Mouse (Mus musculus): ENCODE data around the gene Edar. TPM values are rescaled to one million over a fixed set of nuclear protein-coding genes. Genes with fewer than 3 reads are reported as not detected.

The Edar gene
- polyA plus RNA-seq, 1 experiment from 2014 or later, result 0.19 TPM

DNA sequence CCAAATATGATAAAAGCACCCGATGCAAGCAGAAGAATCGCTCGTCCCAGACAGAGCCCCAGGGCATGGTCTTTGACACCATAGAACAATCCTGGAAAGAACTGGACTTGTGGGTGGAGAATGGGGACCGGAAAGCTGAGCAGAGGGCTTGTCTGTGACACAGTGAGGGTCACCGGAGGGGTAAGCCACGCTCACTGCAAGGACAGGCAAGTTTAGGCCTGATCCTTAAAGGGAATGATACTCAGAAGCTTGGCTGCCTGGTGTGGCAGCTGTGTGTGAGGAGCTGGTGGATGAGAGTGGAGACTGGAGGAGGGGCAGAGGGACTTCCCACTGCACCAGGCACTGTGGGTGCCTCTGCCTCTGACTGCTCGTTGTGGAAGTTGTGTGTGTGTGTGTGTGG lies 15.6 kb upstream of the Edar start:
- Histone ChIP-seq H3K27me3 (ENCODE audit: control insufficient read depth, insufficient read depth, low read length) (no peaks in the 10 kb centered on the region), H3K9me3 (ENCODE audit: control insufficient read depth, low read length) (no peaks in the 10 kb centered on the region), H3K4me1 (replicated peaks; ENCODE audit: control insufficient read depth, insufficient read depth, low read length) (no peaks in the 10 kb centered on the region), H3K4me3 (ENCODE audit: low read depth, low read length) (no peak overlapping the region), H3K9ac (ENCODE audit: low read depth, low read length) (no peak overlapping the region), H3K27ac (ENCODE audit: low read depth, low read length) (no peak overlapping the region), H3K36me3 (ENCODE audit: control insufficient read depth, insufficient read depth, low read length) (no peaks in the 10 kb centered on the region), H3K4me2 (replicated peaks; ENCODE audit: low read depth, low read length) (no peak overlapping the region)
- 74% methylated on average over 6 of the region's 7 CpGs for WGBS
- DNase-seq (ENCODE audit: low spot score) (no peak), ATAC-seq (ENCODE audit: low FRiP score) (no peak)

DNA sequence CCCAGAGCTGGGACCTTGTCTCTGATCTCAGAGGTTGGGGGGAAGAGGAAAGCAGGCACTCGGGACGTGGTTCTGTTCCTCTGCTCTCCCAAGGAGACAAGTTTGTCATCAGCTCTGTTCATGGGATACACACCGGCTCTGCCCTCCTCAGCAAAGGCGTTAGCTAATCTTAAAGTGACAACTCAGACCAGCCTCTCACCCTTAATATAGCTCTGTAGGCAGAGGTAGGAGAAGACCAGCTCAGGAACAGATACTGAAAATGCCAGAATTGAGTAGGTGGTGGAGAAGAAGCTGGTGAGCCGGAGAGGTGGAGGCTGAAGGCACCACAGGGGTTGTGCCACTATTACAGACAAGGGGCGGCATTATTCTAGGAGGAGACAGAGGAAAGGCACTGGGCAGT lies 3.8 kb upstream of the Edar start:
- Histone ChIP-seq H3K4me3 (ENCODE audit: low read depth, low read length) (no peak overlapping the region), H3K9ac (ENCODE audit: low read depth, low read length) (no peak overlapping the region), H3K36me3 (ENCODE audit: control insufficient read depth, insufficient read depth, low read length) (no peaks in the 10 kb centered on the region), H3K4me1 (replicated peaks; ENCODE audit: control insufficient read depth, insufficient read depth, low read length) (no peaks in the 10 kb centered on the region), H3K27ac (ENCODE audit: low read depth, low read length) (no peak overlapping the region), H3K4me2 (replicated peaks; ENCODE audit: low read depth, low read length) (no peak overlapping the region), H3K9me3 (ENCODE audit: control insufficient read depth, low read length) (no peaks in the 10 kb centered on the region), H3K27me3 (ENCODE audit: control insufficient read depth, insufficient read depth, low read length) (peaks cover 3% of the 10 kb centered on the region)
- WGBS, result 88% methylated on average over 6 of the region's 6 CpGs
- DNase-seq (ENCODE audit: low spot score) (no peak), ATAC-seq (ENCODE audit: low FRiP score) (no peak)

GRCm38 (mm10) chr10:58673278-58674061 lies 2.0 kb downstream of the Edar start:
- H3K4me2 ChIP-seq (replicated peaks; ENCODE audit: low read depth, low read length), result no peak overlapping the region
- no peaks in the 10 kb centered on the region for H3K9me3 ChIP-seq (ENCODE audit: control insufficient read depth, low read length)
- 38% methylated on average over 15 of the region's 15 CpGs for WGBS
- no peak overlapping the region for H3K4me3 ChIP-seq (ENCODE audit: low read depth, low read length)
- no peaks in the 10 kb centered on the region; the same call in 1 of the 2 replicates for H3K4me1 ChIP-seq (replicated peaks; ENCODE audit: control insufficient read depth, insufficient read depth, low read length)
- ATAC-seq (ENCODE audit: low FRiP score) (peak; percentile 57), DNase-seq (ENCODE audit: low spot score) (peak; percentile 84)
- H3K27me3 ChIP-seq (ENCODE audit: control insufficient read depth, insufficient read depth, low read length), result peaks cover 3% of the 10 kb centered on the region
- no peak overlapping the region for H3K9ac ChIP-seq (ENCODE audit: low read depth, low read length)
- no peaks in the 10 kb centered on the region for H3K36me3 ChIP-seq (ENCODE audit: control insufficient read depth, insufficient read depth, low read length)
- H3K27ac ChIP-seq (ENCODE audit: low read depth, low read length), result 0 out of 2 replicates have a peak overlapping the region, but pooled peaks have one; percentile 10

DNA sequence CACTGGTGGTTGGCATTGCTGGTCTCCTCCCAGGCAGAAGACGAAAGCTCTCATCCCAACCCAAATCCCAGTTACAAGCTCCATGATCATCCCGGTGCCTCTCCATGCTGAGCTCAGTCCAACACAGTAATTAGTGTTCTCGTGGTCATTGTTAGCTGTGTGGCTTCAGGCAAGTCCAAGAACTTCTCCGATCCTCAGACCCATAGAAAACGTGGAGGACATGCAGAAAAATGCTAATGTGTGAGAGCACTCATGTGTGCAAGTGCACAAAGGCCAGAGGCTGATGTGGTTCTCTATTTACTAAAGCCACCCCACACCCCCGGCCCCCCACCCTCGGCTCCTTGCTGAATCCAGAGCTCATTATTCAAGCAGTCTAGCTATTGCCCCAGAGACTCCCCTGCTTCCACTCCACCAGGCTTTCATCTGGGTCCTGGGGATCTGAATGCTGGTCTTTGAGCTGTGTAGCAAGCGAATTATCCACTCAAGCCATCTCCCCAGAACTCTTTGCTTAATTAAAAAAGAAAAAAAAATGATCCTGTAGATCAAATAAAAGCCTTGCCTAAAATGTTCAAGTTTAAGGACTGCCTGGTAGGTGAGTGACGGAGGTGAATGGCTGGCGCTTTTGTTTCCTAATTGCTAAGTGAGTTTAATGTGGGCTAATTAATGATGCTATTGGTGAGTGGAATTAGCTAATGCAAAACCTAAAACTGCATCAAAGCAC lies 2.7 kb downstream of the Edar start:
- H3K36me3 ChIP-seq (ENCODE audit: control insufficient read depth, insufficient read depth, low read length), result no peaks in the 10 kb centered on the region
- H3K9me3 ChIP-seq (ENCODE audit: control insufficient read depth, low read length), result no peaks in the 10 kb centered on the region
- DNase-seq (ENCODE audit: low spot score) (no peak), ATAC-seq (ENCODE audit: low FRiP score) (peak; percentile 68)
- H3K4me3 ChIP-seq (ENCODE audit: low read depth, low read length), result no peak overlapping the region
- H3K27me3 ChIP-seq (ENCODE audit: control insufficient read depth, insufficient read depth, low read length), result peaks cover 3% of the 10 kb centered on the region
- no peaks in the 10 kb centered on the region; the same call in 1 of the 2 replicates for H3K4me1 ChIP-seq (replicated peaks; ENCODE audit: control insufficient read depth, insufficient read depth, low read length)
- 40% methylated on average over 10 of the region's 10 CpGs for WGBS
- H3K4me2 ChIP-seq (replicated peaks; ENCODE audit: low read depth, low read length), result no peak overlapping the region
- no peak overlapping the region for H3K9ac ChIP-seq (ENCODE audit: low read depth, low read length)
- H3K27ac ChIP-seq (ENCODE audit: low read depth, low read length), result 0 out of 2 replicates have a peak overlapping the region, but pooled peaks have one; percentile 10

DNA sequence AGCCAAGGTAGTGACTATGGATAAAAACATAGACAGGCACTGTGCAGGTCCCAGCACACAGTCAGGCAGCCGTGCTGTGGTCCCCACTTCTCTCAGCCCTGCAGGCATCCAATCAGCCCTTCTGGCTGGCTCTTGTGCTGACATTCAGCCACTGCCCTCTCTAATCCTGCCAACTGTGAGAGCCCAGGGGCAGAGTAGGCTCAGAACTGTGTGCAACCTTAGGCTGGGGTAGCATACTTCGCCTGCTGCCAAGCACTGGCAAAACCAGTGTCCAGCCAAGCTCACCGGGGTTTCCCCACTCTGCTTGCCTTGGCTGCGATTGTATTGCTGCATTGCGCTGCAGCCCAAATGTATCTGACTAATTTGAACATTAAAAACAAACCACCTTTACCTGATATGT lies 11.6 kb downstream of the Edar start:
- Histone ChIP-seq H3K4me2 (replicated peaks; ENCODE audit: low read depth, low read length) (no peak overlapping the region), H3K27me3 (ENCODE audit: control insufficient read depth, insufficient read depth, low read length) (no peaks in the 10 kb centered on the region), H3K4me3 (ENCODE audit: low read depth, low read length) (no peak overlapping the region), H3K9me3 (ENCODE audit: control insufficient read depth, low read length) (no peaks in the 10 kb centered on the region), H3K27ac (ENCODE audit: low read depth, low read length) (no peak overlapping the region), H3K36me3 (ENCODE audit: control insufficient read depth, insufficient read depth, low read length) (no peaks in the 10 kb centered on the region), H3K9ac (ENCODE audit: low read depth, low read length) (no peak overlapping the region), H3K4me1 (replicated peaks; ENCODE audit: control insufficient read depth, insufficient read depth, low read length) (no peaks in the 10 kb centered on the region)
- no peak for ATAC-seq (ENCODE audit: low FRiP score)
- DNase-seq (ENCODE audit: low spot score), result no peak
- 88% methylated on average over 5 of the region's 5 CpGs for WGBS

DNA sequence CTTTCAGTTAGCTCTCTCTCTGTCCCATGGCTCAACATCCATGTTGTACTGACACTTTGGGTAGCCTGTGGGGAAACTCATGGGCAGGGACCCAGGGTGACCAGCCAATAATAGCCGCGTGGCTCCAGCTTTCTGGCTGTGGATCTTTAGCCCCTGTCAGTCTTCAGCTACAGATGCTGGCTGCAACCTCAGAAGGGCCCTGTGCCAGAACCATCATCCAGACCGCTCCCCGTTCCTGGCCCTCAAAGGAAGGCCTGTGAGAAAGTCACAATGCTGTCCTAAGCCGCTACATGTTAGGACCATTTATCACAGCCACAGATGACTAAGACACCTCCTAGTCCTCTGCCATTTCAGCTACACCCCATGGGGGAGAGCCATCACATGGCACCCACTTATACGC lies 12.0 kb downstream of the Edar start:
- Histone ChIP-seq H3K27ac (ENCODE audit: low read depth, low read length) (no peak overlapping the region), H3K9me3 (ENCODE audit: control insufficient read depth, low read length) (no peaks in the 10 kb centered on the region), H3K36me3 (ENCODE audit: control insufficient read depth, insufficient read depth, low read length) (no peaks in the 10 kb centered on the region), H3K4me2 (replicated peaks; ENCODE audit: low read depth, low read length) (no peak overlapping the region), H3K9ac (ENCODE audit: low read depth, low read length) (no peak overlapping the region), H3K27me3 (ENCODE audit: control insufficient read depth, insufficient read depth, low read length) (no peaks in the 10 kb centered on the region), H3K4me1 (replicated peaks; ENCODE audit: control insufficient read depth, insufficient read depth, low read length) (no peaks in the 10 kb centered on the region), H3K4me3 (ENCODE audit: low read depth, low read length) (no peak overlapping the region)
- WGBS, result 91% methylated on average over 6 of the region's 6 CpGs
- ATAC-seq (ENCODE audit: low FRiP score) (no peak), DNase-seq (ENCODE audit: low spot score) (no peak)

GRCm38 (mm10) chr10:58659268-58659986 lies 16.0 kb downstream of the Edar start:
- no peak for ATAC-seq (ENCODE audit: low FRiP score)
- Histone ChIP-seq H3K36me3 (ENCODE audit: control insufficient read depth, insufficient read depth, low read length) (no peaks in the 10 kb centered on the region), H3K4me1 (replicated peaks; ENCODE audit: control insufficient read depth, insufficient read depth, low read length) (no peaks in the 10 kb centered on the region), H3K27ac (ENCODE audit: low read depth, low read length) (no peak overlapping the region), H3K27me3 (ENCODE audit: control insufficient read depth, insufficient read depth, low read length) (no peaks in the 10 kb centered on the region), H3K9me3 (ENCODE audit: control insufficient read depth, low read length) (no peaks in the 10 kb centered on the region), H3K9ac (ENCODE audit: low read depth, low read length) (no peak overlapping the region), H3K4me3 (ENCODE audit: low read depth, low read length) (no peak overlapping the region), H3K4me2 (replicated peaks; ENCODE audit: low read depth, low read length) (no peak overlapping the region)
- WGBS, result 74% methylated on average over 11 of the region's 11 CpGs
- no peak for DNase-seq (ENCODE audit: low spot score)

GRCm38 (mm10) chr10:58657731-58658130 lies 17.7 kb downstream of the Edar start:
- Histone ChIP-seq H3K27me3 (ENCODE audit: control insufficient read depth, insufficient read depth, low read length) (no peaks in the 10 kb centered on the region), H3K9me3 (ENCODE audit: control insufficient read depth, low read length) (no peaks in the 10 kb centered on the region), H3K36me3 (ENCODE audit: control insufficient read depth, insufficient read depth, low read length) (no peaks in the 10 kb centered on the region), H3K27ac (ENCODE audit: low read depth, low read length) (no peak overlapping the region), H3K9ac (ENCODE audit: low read depth, low read length) (no peak overlapping the region), H3K4me3 (ENCODE audit: low read depth, low read length) (no peak overlapping the region), H3K4me1 (replicated peaks; ENCODE audit: control insufficient read depth, insufficient read depth, low read length) (no peaks in the 10 kb centered on the region), H3K4me2 (replicated peaks; ENCODE audit: low read depth, low read length) (no peak overlapping the region)
- DNase-seq (ENCODE audit: low spot score) (no peak), ATAC-seq (ENCODE audit: low FRiP score) (no peak)
- WGBS, result 76% methylated on average over 2 of the region's 2 CpGs

Measured in hindbrain, embryonic 11.5 days (tissue).